Mouse (Mus musculus) liver, adult 2 months (tissue): ENCODE results near the gene Tmed10. TPM values are rescaled to one million over a fixed set of nuclear protein-coding genes. Genes with fewer than 3 reads are reported as not detected.

Experiments used
- DNase-seq: peaks from one replicate; pipeline ENCODE4 v3.0.0-alpha.2; 2011; ENCODE audit warnings: low read depth, low spot score; ENCODE audit errors: extremely low read depth
- H3K27ac ChIP-seq: fragments of 200-500 bp; replicated peaks from 2 replicates; pipeline ENCODE4 v1.5.1; 2012; ENCODE audit warnings: low read depth, mild to moderate bottlenecking, control low read depth, inconsistent platforms, low read length; ENCODE audit not compliant: insufficient read depth
- H3K27me3 ChIP-seq: fragments of 200-500 bp; 2 replicates; pipeline ENCODE4 v1.6.1; 2012; ENCODE audit warnings: mild to moderate bottlenecking, moderate library complexity, low read length, inconsistent platforms; ENCODE audit not compliant: control insufficient read depth, insufficient read depth
- H3K36me3 ChIP-seq: fragments of 200-500 bp; 2 replicates; pipeline ENCODE4 v1.6.1; 2012; ENCODE audit warnings: low read length, inconsistent platforms; ENCODE audit not compliant: control insufficient read depth, insufficient read depth
- H3K4me1 ChIP-seq: fragments of 200-500 bp; 2 replicates; pipeline ENCODE4 v1.6.1; 2011; ENCODE audit warnings: low read length; ENCODE audit not compliant: control insufficient read depth, insufficient read depth
- H3K4me3 ChIP-seq: fragments of 200-500 bp; 2 replicates; pipeline ENCODE4 v1.5.1; 2011; ENCODE audit warnings: low read depth, mild to moderate bottlenecking, control low read depth, low read length, moderate library complexity; ENCODE audit not compliant: insufficient read depth
- H3K79me2 ChIP-seq: fragments of 200-500 bp; 2 replicates; pipeline ENCODE4 v1.6.1; 2012; ENCODE audit warnings: inconsistent platforms, mild to moderate bottlenecking, low read length, moderate library complexity; ENCODE audit not compliant: control insufficient read depth, insufficient read depth
- H3K9ac ChIP-seq: fragments of 200-500 bp; 2 replicates; pipeline ENCODE4 v1.6.1; 2012; ENCODE audit warnings: low read depth, mild to moderate bottlenecking, control low read depth, inconsistent platforms, low read length
- CTCF ChIP-seq: fragments of 200-500 bp; IDR thresholded peaks from 2 replicates; pipeline ENCODE4 v1.5.1; 2011; ENCODE audit warnings: low read depth, low read length, control low read depth
- POLR2A ChIP-seq: fragments of 200-500 bp; IDR thresholded peaks from 2 replicates; pipeline ENCODE4 v1.6.1; 2011; ENCODE audit warnings: low read length, control low read depth; ENCODE audit not compliant: insufficient read depth; ENCODE audit errors: extremely low read depth
- WGBS: fragments of 180-500 bp; shearing (Covaris S2); methylation state at CpG from one replicate; pipeline ENCODE4 v1.1.7; 2018; 5-methylcytosine and 5-hydroxymethylcytosine counted together
- polyA plus RNA-seq: library from polyadenylated mRNA; depleted of rRNA; stranded (reverse); fragments of >200 nt; gene quantifications from 2 replicates; pipeline ENCODE4 v1.2.3, GENCODE M21; 2012
- total RNA-seq: library from RNA; depleted of rRNA; stranded (reverse); fragments of >200 nt; gene quantifications from 2 replicates; pipeline ENCODE4 v1.2.3, GENCODE M21; 2014

Gene Tmed10
- total and polyA plus RNA-seq, 2 experiments, result 44.3 to 151 TPM

- Histone ChIP-seq H3K36me3 (no peaks in the 10 kb centered on the region), H3K79me2 (no peaks in the 10 kb centered on the region), H3K4me3 (no peak overlapping the region), H3K9ac (no peak overlapping the region), H3K27ac (no peak overlapping the region), H3K4me1 (0 out of 2 replicates have a peak, but pooled peaks cover 2% of the 10 kb centered on the region), H3K27me3 (no peaks in the 10 kb centered on the region)
- 43% methylated on average over 6 of the region's 6 CpGs for WGBS
- DNase-seq, result no peak
- TF ChIP-seq POLR2A (no peak), CTCF (no peak)
These were observed 6.9 kb upstream of the Tmed10 start for GRCm38 (mm10) chr12:85381570-85381969.

DNA sequence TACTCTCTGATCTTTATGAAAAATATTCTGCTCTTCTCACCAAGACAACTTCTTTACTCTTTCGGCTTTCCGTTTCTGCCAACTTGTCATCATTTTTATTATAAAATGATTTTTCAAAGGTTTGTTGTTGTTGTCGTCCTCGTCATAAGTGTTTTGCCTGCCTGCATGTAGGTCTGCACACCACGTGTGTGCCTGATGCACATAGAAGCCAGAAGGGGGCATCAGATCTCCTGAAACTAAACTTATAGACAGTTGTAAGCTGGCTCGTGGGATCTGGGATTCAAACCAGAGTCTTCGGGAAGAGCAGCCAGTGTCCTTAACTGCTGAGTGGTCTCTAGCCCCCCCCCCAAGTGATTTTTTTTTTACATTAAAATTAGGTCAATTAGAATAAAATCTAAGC is 6.3 kb upstream of the Tmed10 start:
- no peak overlapping the region for H3K27ac ChIP-seq
- H3K27me3 ChIP-seq, result no peaks in the 10 kb centered on the region
- no peaks in the 10 kb centered on the region for H3K36me3 ChIP-seq
- no peak for DNase-seq
- H3K4me3 ChIP-seq, result no peak overlapping the region
- H3K79me2 ChIP-seq, result no peaks in the 10 kb centered on the region
- peak; percentile 36; the same call in 1 of the 2 replicates for TF ChIP-seq CTCF
- TF ChIP-seq POLR2A, result no peak
- H3K9ac ChIP-seq, result no peak overlapping the region
- 0 out of 2 replicates have a peak, but pooled peaks cover 2% of the 10 kb centered on the region for H3K4me1 ChIP-seq
- 87% methylated on average over 7 of the region's 7 CpGs for WGBS

DNA sequence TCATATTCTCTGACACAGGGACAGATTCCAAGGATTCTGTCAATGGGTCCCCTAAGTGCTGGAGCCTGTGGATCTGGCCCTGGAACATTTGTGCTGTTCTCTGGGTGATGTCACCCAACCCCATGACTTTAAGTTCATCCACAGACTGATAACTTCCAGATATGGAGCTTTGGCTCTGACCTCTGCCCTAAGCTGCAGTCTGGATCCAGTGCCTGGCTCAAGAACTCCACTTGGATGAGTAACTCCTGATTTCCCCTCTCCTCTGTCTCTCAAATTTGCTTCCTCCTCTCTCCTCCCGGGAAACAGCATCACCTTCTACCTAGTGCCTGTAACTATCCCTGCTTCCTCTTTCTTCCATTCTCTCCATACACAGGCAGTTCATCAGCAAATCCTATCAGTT is 5.7 kb upstream of the Tmed10 start:
- Histone ChIP-seq H3K4me1 (peaks cover 2% of the 10 kb centered on the region; the same call in 1 of the 2 replicates), H3K27me3 (no peaks in the 10 kb centered on the region), H3K4me3 (no peak overlapping the region), H3K27ac (no peak overlapping the region), H3K9ac (no peak overlapping the region), H3K36me3 (no peaks in the 10 kb centered on the region), H3K79me2 (no peaks in the 10 kb centered on the region)
- 59% methylated on average over 1 of the region's 1 CpGs for WGBS
- no peak for DNase-seq
- TF ChIP-seq CTCF (no peak), POLR2A (no peak)

- H3K4me3 ChIP-seq, result no peak overlapping the region
- WGBS, result 87% methylated on average over 2 of the region's 2 CpGs
- H3K9ac ChIP-seq, result no peak overlapping the region
- no peaks in the 10 kb centered on the region for H3K27me3 ChIP-seq
- peaks cover 5% of the 10 kb centered on the region; the same call in 1 of the 2 replicates for H3K79me2 ChIP-seq
- TF ChIP-seq POLR2A, result no peak
- TF ChIP-seq CTCF, result no peak
- no peak overlapping the region for H3K27ac ChIP-seq
- DNase-seq, result no peak
- peaks cover 2% of the 10 kb centered on the region; the same call in 1 of the 2 replicates for H3K4me1 ChIP-seq
- H3K36me3 ChIP-seq, result no peaks in the 10 kb centered on the region
These were observed 3.6 kb upstream of the Tmed10 start for GRCm38 (mm10) chr12:85378271-85378670.

DNA sequence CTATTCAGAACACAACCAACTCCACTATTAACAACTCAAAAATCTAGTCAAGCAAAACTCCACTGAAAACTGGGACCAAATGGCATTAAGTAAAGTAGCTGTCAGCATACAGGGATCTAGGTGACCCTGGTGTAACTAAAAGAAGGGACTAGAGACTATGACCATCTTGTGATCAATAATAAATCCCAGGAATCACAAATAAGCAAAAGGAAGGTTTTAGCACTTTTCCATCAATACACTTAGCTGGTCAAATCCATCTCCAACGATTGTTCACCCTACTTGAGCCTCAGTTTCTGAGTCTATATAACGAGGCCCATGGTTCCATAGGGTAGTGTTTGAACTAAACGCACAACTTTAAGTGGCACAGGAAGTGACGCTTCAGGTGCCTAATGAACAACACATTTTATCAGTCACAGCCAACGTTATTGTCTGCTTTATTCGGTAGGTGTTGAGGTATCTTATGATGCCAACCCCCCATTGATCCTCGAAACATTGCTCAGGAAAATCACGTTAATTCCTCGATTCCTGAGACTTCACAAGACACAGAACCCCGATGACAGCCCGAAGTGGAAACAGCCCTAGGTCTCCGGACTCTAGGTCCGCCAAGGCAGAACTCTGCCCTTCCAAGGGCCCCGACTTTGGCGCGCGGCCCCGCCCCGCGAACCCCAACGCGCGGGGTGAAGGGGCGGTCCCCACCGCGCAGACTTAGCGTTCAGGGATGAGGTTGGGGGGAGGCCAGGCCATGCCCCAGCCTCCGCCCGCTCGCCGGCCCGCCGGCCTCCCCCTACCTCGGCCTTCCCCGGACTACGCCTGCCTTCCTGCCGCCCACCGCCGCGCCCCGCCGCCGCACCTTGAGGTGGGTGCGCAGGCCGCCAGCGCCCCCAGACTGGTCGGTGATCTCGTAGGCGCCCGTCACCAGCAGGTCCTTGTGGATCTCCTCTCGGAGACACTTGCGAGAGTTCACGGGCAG is 771 bp downstream of the Tmed10 start:
- Histone ChIP-seq H3K27me3 (no peaks in the 10 kb centered on the region), H3K27ac (peak overlapping the region; percentile 90), H3K4me1 (peaks cover 19% of the 10 kb centered on the region), H3K9ac (peak overlapping the region; percentile 98), H3K4me3 (peak overlapping the region; percentile 79), H3K36me3 (no peaks in the 10 kb centered on the region), H3K79me2 (peaks cover 34% of the 10 kb centered on the region; the same call in 1 of the 2 replicates)
- DNase-seq, result peak; percentile 68
- TF ChIP-seq POLR2A (0 out of 2 replicates have a peak, but pooled peaks have one; percentile 55), CTCF (no peak)
- 1% methylated on average over 53 of the region's 53 CpGs for WGBS
